Mouse (Mus musculus) heart, adult 11 months (tissue): ENCODE data around the gene Card10.
A peak's percentile ranks its signal among the peaks of the same experiment; 100 is the strongest.

Source experiments
- DNase-seq: peaks from one replicate; pipeline ENCODE4 v3.0.0; 2022

Card10 gene

GRCm38 (mm10) chr15:78802776-78803391, at the start of gene Card10:
TSS of gene Card10 (minus strand) at chr15:78803042.
- peak; percentile 98 for DNase-seq

- DNase-seq, result peak; percentile 99
These were observed 48.8 kb upstream of the Card10 start for GRCm38 (mm10) chr15:78851505-78852153.

GRCm38 (mm10) chr15:78850944-78851343, 48.1 kb upstream of the Card10 start:
- no peak for DNase-seq

- peak; percentile 94 for DNase-seq
These were observed 47.4 kb upstream of the Card10 start for GRCm38 (mm10) chr15:78850059-78850824.

GRCm38 (mm10) chr15:78849485-78849884, 46.6 kb upstream of the Card10 start:
- peak; percentile 95 for DNase-seq

- DNase-seq, result peak; percentile 98
These were observed 45.6 kb upstream of the Card10 start for GRCm38 (mm10) chr15:78848467-78848866.

- peak; percentile 88 for DNase-seq
These were observed 44.0 kb upstream of the Card10 start for GRCm38 (mm10) chr15:78846805-78847204.

GRCm38 (mm10) chr15:78846352-78846751, 43.5 kb upstream of the Card10 start:
- no peak for DNase-seq

- DNase-seq, result peak; percentile 95
These were observed 43.0 kb upstream of the Card10 start for GRCm38 (mm10) chr15:78845867-78846266.

GRCm38 (mm10) chr15:78845321-78845720, 42.5 kb upstream of the Card10 start:
- DNase-seq, result peak; percentile 96

GRCm38 (mm10) chr15:78844791-78845190, 41.9 kb upstream of the Card10 start:
- DNase-seq, result peak; percentile 98

GRCm38 (mm10) chr15:78843581-78844469, 41.0 kb upstream of the Card10 start:
- peak; percentile 96 for DNase-seq

- peak; percentile 99 for DNase-seq
These were observed 39.7 kb upstream of the Card10 start, which contains the start of gene Cdc42ep1 for GRCm38 (mm10) chr15:78842371-78843163. TSS of gene Cdc42ep1 (plus strand) at chr15:78842624.

- DNase-seq, result peak; percentile 90
These were observed 38.4 kb upstream of the Card10 start for GRCm38 (mm10) chr15:78841161-78841790.

- peak; percentile 94 for DNase-seq
These were observed 37.9 kb upstream of the Card10 start for GRCm38 (mm10) chr15:78840751-78841150.

GRCm38 (mm10) chr15:78840241-78840640, 37.4 kb upstream of the Card10 start:
- peak; percentile 98 for DNase-seq

- DNase-seq, result peak; percentile 94
These were observed 36.9 kb upstream of the Card10 start for GRCm38 (mm10) chr15:78839744-78840143.

GRCm38 (mm10) chr15:78836086-78836621, 33.3 kb upstream of the Card10 start:
- DNase-seq, result peak; percentile 99

GRCm38 (mm10) chr15:78835200-78836085, 32.6 kb upstream of the Card10 start:
- peak; percentile 99 for DNase-seq
